Mouse (Mus musculus): ENCODE results near the gene Clic6. TPM values are rescaled to one million over a fixed set of nuclear protein-coding genes. Genes with fewer than 3 reads are reported as not detected.

Gene Clic6
- polyA plus RNA-seq, 1 experiment from 2014 or later: 1.5 TPM

DNA sequence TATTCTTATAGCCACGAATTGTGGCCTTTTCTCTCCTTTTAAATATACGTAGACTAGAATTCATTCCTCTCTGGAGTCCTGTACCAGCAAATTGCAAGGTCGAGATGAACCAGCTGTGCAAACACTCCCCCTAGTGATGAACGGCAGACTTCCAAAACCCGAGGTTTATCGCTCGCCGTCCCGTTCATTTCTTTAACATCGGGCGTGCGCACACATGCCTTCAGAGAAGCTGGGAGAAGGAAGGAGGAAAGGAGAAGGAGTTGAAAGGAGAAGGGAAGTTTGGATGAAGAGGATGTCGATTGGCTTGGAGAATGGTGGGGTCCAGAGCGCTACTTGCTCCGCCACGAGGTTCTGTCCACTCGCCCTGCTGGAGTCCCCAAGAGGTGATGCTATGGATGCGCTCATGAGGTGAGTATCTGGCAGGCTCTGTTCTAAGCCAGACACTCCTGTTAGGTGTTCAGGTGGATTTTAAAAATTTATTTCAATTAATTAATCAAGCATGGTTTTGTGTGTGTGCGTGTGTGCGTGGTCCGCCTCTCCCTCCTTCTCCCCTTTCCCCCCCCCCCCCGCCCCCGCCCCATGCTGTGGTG, 6.9 kb upstream of the Clic6 start:
- H3K4me2 ChIP-seq: peak overlapping the region; percentile 38
- 0 out of 2 replicates have a peak overlapping the region, but pooled peaks have one; percentile 12 for H3K9ac ChIP-seq (ENCODE audit: low read depth, low read length)
- no peaks in the 10 kb centered on the region; the same call in 1 of the 2 replicates for H3K4me1 ChIP-seq (replicated peaks; ENCODE audit: control insufficient read depth, insufficient read depth, low read length)

DNA sequence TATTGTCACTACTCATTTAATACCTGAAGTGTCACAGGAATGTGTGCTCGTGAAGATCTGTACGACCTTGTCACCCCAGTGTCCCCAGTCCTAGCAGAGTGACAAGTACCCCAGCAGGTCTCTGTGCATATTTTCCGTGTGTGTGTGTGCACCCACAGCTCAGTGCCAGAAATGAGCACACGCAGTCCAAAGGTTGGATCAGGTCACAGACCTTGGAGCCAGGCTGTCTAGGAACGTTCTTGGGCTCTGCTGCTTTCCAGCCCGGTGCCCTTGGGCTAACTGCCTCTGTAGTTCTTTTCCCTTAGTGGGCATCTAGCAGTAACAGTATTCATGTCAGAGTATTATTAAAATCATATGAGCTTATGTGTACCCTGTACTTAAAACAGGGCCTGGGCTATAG, 1.6 kb downstream of the Clic6 start:
- Histone ChIP-seq H3K27ac (ENCODE audit: low read depth, low read length) (no peak overlapping the region), H3K9ac (ENCODE audit: low read depth, low read length) (no peak overlapping the region), H3K4me1 (replicated peaks; ENCODE audit: control insufficient read depth, insufficient read depth, low read length) (peaks cover 7% of the 10 kb centered on the region), H3K4me2 (no peak overlapping the region), H3K9me3 (ENCODE audit: control insufficient read depth, low read length) (no peaks in the 10 kb centered on the region), H3K36me3 (ENCODE audit: control insufficient read depth, insufficient read depth, low read length) (no peaks in the 10 kb centered on the region), H3K4me3 (ENCODE audit: low read depth, low read length) (no peak overlapping the region), H3K27me3 (replicated peaks; ENCODE audit: control insufficient read depth, insufficient read depth, low read length) (no peaks in the 10 kb centered on the region)
- DNase-seq (ENCODE audit: low spot score): no peak
- ATAC-seq (replicated peaks; ENCODE audit: low FRiP score): no peak
- 79% methylated on average over 6 of the region's 6 CpGs for WGBS

More for the DNA sequence above, 6.9 kb upstream of the Clic6 start:
- Histone ChIP-seq H3K9me3 (ENCODE audit: control insufficient read depth, low read length) (no peaks in the 10 kb centered on the region), H3K36me3 (ENCODE audit: control insufficient read depth, insufficient read depth, low read length) (no peaks in the 10 kb centered on the region), H3K27me3 (replicated peaks; ENCODE audit: control insufficient read depth, insufficient read depth, low read length) (peaks cover 8% of the 10 kb centered on the region), H3K4me3 (ENCODE audit: low read depth, low read length) (no peak overlapping the region), H3K27ac (ENCODE audit: low read depth, low read length) (no peak overlapping the region)
- WGBS: 17% methylated on average over 22 of the region's 23 CpGs
- DNase-seq (ENCODE audit: low spot score) (no peak), ATAC-seq (replicated peaks; ENCODE audit: low FRiP score) (no peak)

DNA sequence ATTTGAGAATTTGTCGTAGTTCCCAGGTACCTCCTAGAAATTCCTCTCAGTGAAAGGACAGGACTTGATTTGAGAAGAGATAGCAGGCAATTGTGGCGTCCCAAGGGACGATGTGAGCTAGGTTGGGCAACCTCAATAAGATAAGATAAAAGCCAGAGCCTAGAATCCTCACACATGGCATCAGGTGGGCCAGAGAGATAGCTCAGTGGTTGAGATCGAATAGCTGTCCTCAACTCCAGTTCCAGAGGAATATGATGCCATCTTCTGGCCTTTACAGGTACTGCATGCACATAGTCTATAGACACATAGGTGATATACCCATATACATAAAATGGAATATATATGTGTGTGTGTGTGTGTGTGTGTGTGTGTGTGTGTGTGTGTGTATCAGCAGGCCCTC, 2.0 kb downstream of the Clic6 start:
- H3K4me1 ChIP-seq (replicated peaks; ENCODE audit: control insufficient read depth, insufficient read depth, low read length): peaks cover 11% of the 10 kb centered on the region
- H3K4me2 ChIP-seq: no peak overlapping the region
- ATAC-seq (replicated peaks; ENCODE audit: low FRiP score): peak; percentile 64
- DNase-seq (ENCODE audit: low spot score): no peak
- H3K4me3 ChIP-seq (ENCODE audit: low read depth, low read length): no peak overlapping the region
- H3K36me3 ChIP-seq (ENCODE audit: control insufficient read depth, insufficient read depth, low read length): no peaks in the 10 kb centered on the region
- WGBS: 21% methylated on average over 4 of the region's 4 CpGs
- H3K9me3 ChIP-seq (ENCODE audit: control insufficient read depth, low read length): no peaks in the 10 kb centered on the region
- H3K9ac ChIP-seq (ENCODE audit: low read depth, low read length): no peak overlapping the region
- no peak overlapping the region for H3K27ac ChIP-seq (ENCODE audit: low read depth, low read length)
- no peaks in the 10 kb centered on the region for H3K27me3 ChIP-seq (replicated peaks; ENCODE audit: control insufficient read depth, insufficient read depth, low read length)

DNA sequence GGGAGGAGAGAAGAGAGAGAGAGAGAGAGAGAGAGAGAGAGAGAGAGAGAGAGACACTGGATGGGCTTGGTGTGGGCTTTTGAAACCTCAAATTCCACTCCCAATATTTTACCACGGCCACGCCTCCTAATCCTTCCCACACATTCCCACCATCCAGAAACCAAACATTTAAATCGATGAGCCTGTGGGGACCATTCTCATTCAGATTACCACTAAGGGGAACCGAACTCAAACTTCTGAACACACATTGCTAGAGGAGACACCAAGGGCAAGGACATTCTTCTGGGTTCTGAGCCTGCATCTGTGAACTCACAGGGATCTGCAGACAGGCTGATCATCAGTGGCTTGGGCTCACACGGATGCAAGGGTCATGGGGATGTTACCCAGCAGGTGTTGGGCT, 2.9 kb downstream of the Clic6 start:
- 82% methylated on average over 5 of the region's 5 CpGs for WGBS
- no peak overlapping the region for H3K9ac ChIP-seq (ENCODE audit: low read depth, low read length)
- no peak overlapping the region for H3K4me2 ChIP-seq
- H3K27ac ChIP-seq (ENCODE audit: low read depth, low read length): no peak overlapping the region
- no peak for DNase-seq (ENCODE audit: low spot score)
- no peaks in the 10 kb centered on the region for H3K27me3 ChIP-seq (replicated peaks; ENCODE audit: control insufficient read depth, insufficient read depth, low read length)
- H3K9me3 ChIP-seq (ENCODE audit: control insufficient read depth, low read length): no peaks in the 10 kb centered on the region
- no peak for ATAC-seq (replicated peaks; ENCODE audit: low FRiP score)
- H3K36me3 ChIP-seq (ENCODE audit: control insufficient read depth, insufficient read depth, low read length): no peaks in the 10 kb centered on the region
- peaks cover 17% of the 10 kb centered on the region for H3K4me1 ChIP-seq (replicated peaks; ENCODE audit: control insufficient read depth, insufficient read depth, low read length)
- H3K4me3 ChIP-seq (ENCODE audit: low read depth, low read length): no peak overlapping the region

DNA sequence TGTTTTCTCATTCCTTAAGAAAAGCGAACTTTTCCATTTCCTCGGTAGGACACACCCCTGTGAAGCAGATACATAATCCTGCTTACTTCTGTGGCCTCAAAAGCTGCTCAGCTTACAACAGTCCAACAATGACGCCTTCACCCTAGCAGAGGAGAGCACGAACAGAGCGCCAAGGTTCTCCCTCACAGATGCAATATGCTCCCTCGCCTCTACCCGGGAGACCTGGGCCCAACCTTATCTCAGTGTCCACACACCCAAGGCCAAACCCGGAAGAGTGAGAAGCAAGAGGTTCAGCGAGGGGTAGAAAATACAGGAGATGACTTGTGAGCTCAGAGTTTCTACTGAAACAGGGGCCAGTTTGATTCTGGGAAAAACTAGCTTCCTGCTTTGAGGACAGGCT, 3.8 kb downstream of the Clic6 start:
- H3K27me3 ChIP-seq (replicated peaks; ENCODE audit: control insufficient read depth, insufficient read depth, low read length): no peaks in the 10 kb centered on the region

DNA sequence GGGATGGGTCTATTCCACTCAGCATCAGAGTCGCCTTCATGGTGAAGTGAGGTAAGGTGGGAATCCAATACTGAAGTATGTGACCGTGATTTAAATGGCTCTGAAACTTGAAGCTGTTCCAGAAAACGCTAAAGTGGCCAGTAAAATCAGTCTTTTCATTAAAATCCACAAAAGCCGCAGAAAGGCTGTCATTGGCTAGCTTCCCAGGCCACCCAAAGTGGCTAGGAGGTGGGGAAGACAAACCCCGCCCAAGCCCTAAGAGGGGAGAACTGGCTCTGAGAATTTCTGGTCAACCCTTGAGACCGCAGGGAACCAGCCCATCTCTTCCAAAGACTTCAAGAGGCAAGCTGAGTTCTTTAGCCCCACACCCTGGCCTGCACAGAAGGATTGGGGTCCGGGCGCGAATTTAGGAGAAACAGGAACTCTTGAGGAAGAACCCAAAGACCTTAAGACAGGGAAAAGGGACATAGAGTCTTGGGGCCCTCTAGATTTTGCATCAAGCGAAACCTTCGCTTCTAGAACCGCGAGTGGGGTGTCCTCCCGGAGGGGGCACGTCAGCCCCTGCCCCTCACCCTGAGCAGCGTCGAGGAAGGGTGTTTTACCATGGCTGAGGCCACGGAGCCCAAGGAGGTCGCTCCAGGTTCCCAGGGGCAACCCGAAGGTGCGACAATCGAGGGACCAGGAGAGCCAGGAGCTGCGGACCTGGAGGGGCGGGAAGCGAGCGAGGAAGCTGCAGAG, 12.5 kb downstream of the Clic6 start:
- H3K4me1 ChIP-seq (replicated peaks; ENCODE audit: control insufficient read depth, insufficient read depth, low read length): peaks cover 16% of the 10 kb centered on the region
- peak overlapping the region; percentile 79 for H3K4me2 ChIP-seq
- no peaks in the 10 kb centered on the region for H3K9me3 ChIP-seq (ENCODE audit: control insufficient read depth, low read length)
- 11% methylated on average over 26 of the region's 26 CpGs for WGBS
- DNase-seq (ENCODE audit: low spot score): no peak
- H3K9ac ChIP-seq (ENCODE audit: low read depth, low read length): no peak overlapping the region; the same call in 1 of the 2 replicates
- peak overlapping the region; percentile 54 for H3K4me3 ChIP-seq (ENCODE audit: low read depth, low read length)
- no peak overlapping the region for H3K27ac ChIP-seq (ENCODE audit: low read depth, low read length)
- ATAC-seq (replicated peaks; ENCODE audit: low FRiP score): no peak
- H3K27me3 ChIP-seq (replicated peaks; ENCODE audit: control insufficient read depth, insufficient read depth, low read length): peaks cover 44% of the 10 kb centered on the region
- H3K36me3 ChIP-seq (ENCODE audit: control insufficient read depth, insufficient read depth, low read length): no peaks in the 10 kb centered on the region

More for the DNA sequence above, 3.8 kb downstream of the Clic6 start:
- WGBS: 36% methylated on average over 9 of the region's 9 CpGs
- Histone ChIP-seq H3K27ac (ENCODE audit: low read depth, low read length) (peak overlapping the region; percentile 89), H3K9ac (ENCODE audit: low read depth, low read length) (no peak overlapping the region; the same call in 1 of the 2 replicates), H3K4me2 (peak overlapping the region; percentile 45), H3K4me1 (replicated peaks; ENCODE audit: control insufficient read depth, insufficient read depth, low read length) (peaks cover 20% of the 10 kb centered on the region), H3K9me3 (ENCODE audit: control insufficient read depth, low read length) (no peaks in the 10 kb centered on the region), H3K4me3 (ENCODE audit: low read depth, low read length) (no peak overlapping the region), H3K36me3 (ENCODE audit: control insufficient read depth, insufficient read depth, low read length) (no peaks in the 10 kb centered on the region)
- ATAC-seq (replicated peaks; ENCODE audit: low FRiP score): peak; percentile 83
- DNase-seq (ENCODE audit: low spot score): no peak

DNA sequence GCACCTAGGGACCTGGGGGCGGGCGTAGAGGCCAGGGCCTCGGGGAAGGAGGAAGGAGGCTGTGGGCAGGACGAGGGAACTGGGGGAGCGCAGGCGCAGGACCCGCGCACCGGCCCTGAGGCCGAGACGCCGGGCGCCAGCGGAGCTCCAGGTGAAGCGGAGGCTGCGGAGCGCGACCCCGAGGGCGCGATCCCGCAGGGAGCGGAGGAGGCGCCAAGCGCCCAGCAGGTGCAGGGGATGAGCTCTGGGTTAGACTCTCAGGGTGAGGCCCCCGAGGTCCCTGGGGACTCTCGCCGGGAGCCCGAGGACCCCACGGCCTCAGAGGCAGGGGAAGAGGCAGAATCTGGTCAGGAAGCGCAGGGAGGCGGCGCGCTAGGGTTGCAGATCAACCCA, 13.0 kb downstream of the Clic6 start:
- Histone ChIP-seq H3K4me3 (ENCODE audit: low read depth, low read length) (peak overlapping the region; percentile 54), H3K9ac (ENCODE audit: low read depth, low read length) (peak overlapping the region; percentile 21), H3K9me3 (ENCODE audit: control insufficient read depth, low read length) (no peaks in the 10 kb centered on the region), H3K27me3 (replicated peaks; ENCODE audit: control insufficient read depth, insufficient read depth, low read length) (peaks cover 44% of the 10 kb centered on the region), H3K36me3 (ENCODE audit: control insufficient read depth, insufficient read depth, low read length) (no peaks in the 10 kb centered on the region), H3K4me2 (peak overlapping the region; percentile 79), H3K27ac (ENCODE audit: low read depth, low read length) (no peak overlapping the region), H3K4me1 (replicated peaks; ENCODE audit: control insufficient read depth, insufficient read depth, low read length) (peaks cover 10% of the 10 kb centered on the region; the same call in 1 of the 2 replicates)
- no peak for DNase-seq (ENCODE audit: low spot score)
- no peak for ATAC-seq (replicated peaks; ENCODE audit: low FRiP score)
- WGBS: 1% methylated on average over 34 of the region's 34 CpGs

DNA sequence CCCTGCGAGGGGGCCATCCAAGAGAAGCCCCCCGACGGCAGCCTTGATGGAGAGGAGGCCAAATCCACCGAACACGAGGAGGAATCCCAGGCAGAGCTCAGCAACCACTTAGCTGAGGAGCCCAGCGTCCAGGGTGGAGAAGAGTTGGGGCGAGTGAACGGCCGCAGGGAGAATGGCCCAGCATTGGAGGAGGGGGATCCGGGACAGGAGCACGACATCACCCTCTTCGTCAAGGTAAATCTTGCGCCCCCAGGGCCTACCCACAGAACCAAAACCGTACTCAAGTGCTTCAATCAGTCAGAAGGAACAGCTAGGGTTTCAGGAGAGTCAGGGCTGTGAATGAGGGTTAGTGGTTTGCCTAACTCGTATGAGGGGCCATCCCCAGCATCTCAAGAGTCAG, 13.8 kb downstream of the Clic6 start:
- Histone ChIP-seq H3K9ac (ENCODE audit: low read depth, low read length) (no peak overlapping the region), H3K4me3 (ENCODE audit: low read depth, low read length) (peak overlapping the region; percentile 54), H3K4me1 (replicated peaks; ENCODE audit: control insufficient read depth, insufficient read depth, low read length) (peaks cover 8% of the 10 kb centered on the region; the same call in 1 of the 2 replicates), H3K4me2 (peak overlapping the region; percentile 79), H3K36me3 (ENCODE audit: control insufficient read depth, insufficient read depth, low read length) (no peaks in the 10 kb centered on the region), H3K27ac (ENCODE audit: low read depth, low read length) (no peak overlapping the region), H3K9me3 (ENCODE audit: control insufficient read depth, low read length) (no peaks in the 10 kb centered on the region), H3K27me3 (replicated peaks; ENCODE audit: control insufficient read depth, insufficient read depth, low read length) (peaks cover 44% of the 10 kb centered on the region)
- 23% methylated on average over 15 of the region's 15 CpGs for WGBS
- no peak for DNase-seq (ENCODE audit: low spot score)
- ATAC-seq (replicated peaks; ENCODE audit: low FRiP score): no peak

DNA sequence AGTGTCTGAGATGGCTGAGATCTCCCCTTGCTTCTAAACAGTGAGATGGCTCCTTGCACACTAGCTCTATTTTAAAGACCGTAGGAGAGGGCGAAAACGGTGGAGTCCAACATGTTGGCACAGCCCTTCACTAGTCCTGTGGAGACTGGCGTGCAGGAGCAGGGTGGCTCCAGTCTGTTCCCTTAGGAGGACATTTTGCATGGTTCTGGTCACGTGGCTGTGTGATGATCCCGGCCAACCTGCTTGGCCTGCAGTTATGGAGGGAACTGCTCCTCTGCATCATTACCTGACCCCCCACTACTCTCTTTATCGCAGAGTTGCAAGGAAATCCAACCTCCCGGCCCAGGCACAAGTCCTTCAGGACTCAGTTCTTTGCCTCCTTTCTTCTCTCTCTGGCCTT, 15.0 kb downstream of the Clic6 start:
- Histone ChIP-seq H3K4me1 (replicated peaks; ENCODE audit: control insufficient read depth, insufficient read depth, low read length) (peaks cover 8% of the 10 kb centered on the region; the same call in 1 of the 2 replicates), H3K9ac (ENCODE audit: low read depth, low read length) (no peak overlapping the region), H3K36me3 (ENCODE audit: control insufficient read depth, insufficient read depth, low read length) (no peaks in the 10 kb centered on the region), H3K27ac (ENCODE audit: low read depth, low read length) (no peak overlapping the region), H3K27me3 (replicated peaks; ENCODE audit: control insufficient read depth, insufficient read depth, low read length) (peaks cover 44% of the 10 kb centered on the region), H3K4me3 (ENCODE audit: low read depth, low read length) (no peak overlapping the region), H3K4me2 (no peak overlapping the region), H3K9me3 (ENCODE audit: control insufficient read depth, low read length) (no peaks in the 10 kb centered on the region)
- DNase-seq (ENCODE audit: low spot score): no peak
- WGBS: 73% methylated on average over 8 of the region's 8 CpGs
- no peak for ATAC-seq (replicated peaks; ENCODE audit: low FRiP score)
